Mouse (Mus musculus): Measurements from ENCODE around the gene Lcp1.

- TF ChIP-seq GATA1 (IDR thresholded peaks at IDR 0.05; ENCODE audit: low read length) = no peak
- TF ChIP-seq TAL1 (IDR thresholded peaks at IDR 0.05; ENCODE audit: low read length) = no peak
Observed at GRCm38 (mm10) chr14:75222386-75222785, 91.5 kb downstream of the Lcp1 start.
